Mouse (Mus musculus) gastrocnemius, postnatal 14 days (tissue): ENCODE data around the gene Cetn3. TPM values are rescaled to one million over a fixed set of nuclear protein-coding genes. Genes with fewer than 3 reads are reported as not detected.

ENCODE experiments used
- DNase-seq: peaks from one replicate; pipeline ENCODE4 v3.0.0; 2021; ENCODE audit warnings: mixed read lengths
- intact Hi-C: fragments of 180-260 bp; cut with DNase I; formaldehyde crosslinking; loops from one replicate; pipeline ENCODE4 v1.15.1; 2025; ENCODE audit warnings: low total_unique reads
- long read RNA-seq, 2 experiments: library from polyadenylated mRNA; stranded (forward); transcript quantifications; one replicate each; pipeline ENCODE4 v2.0.0; 2021
- total RNA-seq, 2 experiments: library from RNA; stranded (reverse); gene quantifications; 2 replicates each; pipeline ENCODE4 v1.2.3; 2021

Cetn3 gene
- 10 to 100 TPM; 44.6 to 45.8 TPM for total RNA-seq
- long read RNA-seq, experiment 1, transcript Cetn3-201 (5 exons, 1,226 nt), result major isoform, 29 of 31 reads
- long read RNA-seq, experiment 1, partial matches to known transcripts, result 0 of 31 reads
- long read RNA-seq, experiment 1, other reads (novel, unspliced or antisense), result 2 of 31 reads
- long read RNA-seq, experiment 2, transcript Cetn3-201 (5 exons, 1,226 nt), result major isoform, 35 of 37 reads
- long read RNA-seq, experiment 2, partial matches to known transcripts, result 1 of 37 reads
- long read RNA-seq, experiment 2, other reads (novel, unspliced or antisense), result 1 of 37 reads

DNA sequence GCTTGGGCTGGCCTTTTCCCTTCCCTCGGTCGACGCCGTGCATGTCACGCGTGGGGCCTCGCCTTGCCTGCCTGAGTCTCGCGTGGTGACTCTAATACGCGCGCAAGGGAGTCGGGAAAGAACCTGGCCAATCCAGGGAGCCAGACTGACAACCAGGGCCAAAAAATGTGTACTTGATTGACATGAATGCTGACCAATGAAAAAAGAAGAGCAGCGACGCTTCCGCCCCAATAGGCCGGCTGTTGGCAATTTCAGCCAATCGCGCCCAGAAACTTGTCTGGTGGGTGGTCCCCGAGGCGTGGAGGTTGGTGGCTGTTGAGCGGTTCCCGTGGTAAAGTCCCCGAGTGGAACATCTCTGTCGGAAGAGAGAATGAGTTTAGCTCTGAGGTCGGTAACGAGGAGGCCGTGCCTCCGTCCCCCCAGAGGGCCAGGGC is at the start of gene Cetn3:
Gene Cetn3, plus strand, starts transcription at position 107 of the 434 bp plus-strand sequence.
- intact Hi-C loops, result no loop called here
- peak; percentile 90 for DNase-seq

- no peak for DNase-seq
- intact Hi-C loops, result no loop called here
Observed at GRCm38 (mm10) chr13:81736606-81737005, 46.3 kb upstream of the Cetn3 start.

- intact Hi-C loops, result no loop called here
- DNase-seq, result no peak
Observed at GRCm38 (mm10) chr13:81740898-81741297, 42.0 kb upstream of the Cetn3 start.

- no peak for DNase-seq
- intact Hi-C loops, result no loop called here
Observed at GRCm38 (mm10) chr13:81743391-81744091, 39.3 kb upstream of the Cetn3 start.

- intact Hi-C loops, result no loop called here
- no peak for DNase-seq
Observed at GRCm38 (mm10) chr13:81744092-81744396, 38.8 kb upstream of the Cetn3 start.

GRCm38 (mm10) chr13:81754878-81755277 is 28.0 kb upstream of the Cetn3 start:
- no peak for DNase-seq

DNA sequence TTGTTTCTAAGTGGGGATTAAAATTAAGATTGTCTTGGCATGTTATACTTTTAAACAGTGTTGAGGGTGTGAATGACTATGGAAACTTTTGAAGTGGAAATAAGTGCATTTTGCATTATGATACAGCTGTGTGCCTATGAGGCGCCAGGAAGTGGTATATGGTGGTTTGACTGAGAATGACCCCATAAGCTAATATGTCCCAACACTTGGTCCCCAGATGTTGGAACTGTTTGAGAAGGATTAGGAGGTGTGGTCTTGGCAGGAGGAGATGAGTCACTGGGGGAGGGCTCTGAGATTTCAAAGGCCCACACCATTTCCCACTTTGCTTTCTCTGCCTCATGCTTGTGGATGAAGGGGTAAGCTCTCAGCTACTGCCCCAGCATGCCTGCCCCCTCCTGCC is 27.6 kb upstream of the Cetn3 start:
- intact Hi-C loops, result loop anchor here (5.0 kb wide), 1 partner anchor 313 kb away; no protein-coding TSS in a partner anchor
- no peak for DNase-seq

More at GRCm38 (mm10) chr13:81754878-81755277, 28.0 kb upstream of the Cetn3 start:
- intact Hi-C loops, result loop anchor here (5.0 kb wide), 1 partner anchor 313 kb away; no protein-coding TSS in a partner anchor

DNA sequence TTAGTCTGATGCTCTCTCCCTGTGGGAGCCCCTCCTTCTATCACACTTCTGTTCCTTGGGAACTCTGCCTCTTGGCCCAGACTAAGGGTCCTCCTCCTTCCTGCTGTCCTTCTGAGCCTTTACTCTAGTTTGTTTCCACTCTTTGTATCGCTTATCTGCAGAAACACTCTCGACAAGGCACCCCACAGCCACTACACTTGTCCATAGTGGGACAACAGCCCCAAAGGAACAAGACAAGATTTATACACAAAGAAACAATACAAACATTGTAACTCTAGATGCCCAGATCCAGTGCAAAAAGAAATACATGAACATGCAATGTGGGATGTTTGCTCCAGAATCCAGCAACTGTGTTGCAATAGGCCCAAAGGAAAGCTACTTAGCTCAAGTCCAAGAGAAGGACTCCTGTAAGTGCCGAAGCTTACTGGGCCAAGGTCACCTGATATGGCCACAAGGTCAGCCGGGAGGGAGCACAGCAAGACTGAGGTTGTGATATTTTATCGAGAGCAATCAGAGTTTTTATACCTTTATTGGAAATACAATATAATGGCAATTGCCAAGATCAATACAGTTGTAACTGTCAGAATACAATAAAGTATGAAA is 25.7 kb upstream of the Cetn3 start:
- DNase-seq, result no peak
- intact Hi-C loops, result loop anchor here (5.0 kb wide), 1 partner anchor 315 kb away; no protein-coding TSS in a partner anchor

- intact Hi-C loops, result loop anchor here (10.0 kb wide), 1 partner anchor 116 kb away; no protein-coding TSS in a partner anchor
- no peak for DNase-seq
Observed at GRCm38 (mm10) chr13:81760379-81760778, 22.5 kb upstream of the Cetn3 start.

DNA sequence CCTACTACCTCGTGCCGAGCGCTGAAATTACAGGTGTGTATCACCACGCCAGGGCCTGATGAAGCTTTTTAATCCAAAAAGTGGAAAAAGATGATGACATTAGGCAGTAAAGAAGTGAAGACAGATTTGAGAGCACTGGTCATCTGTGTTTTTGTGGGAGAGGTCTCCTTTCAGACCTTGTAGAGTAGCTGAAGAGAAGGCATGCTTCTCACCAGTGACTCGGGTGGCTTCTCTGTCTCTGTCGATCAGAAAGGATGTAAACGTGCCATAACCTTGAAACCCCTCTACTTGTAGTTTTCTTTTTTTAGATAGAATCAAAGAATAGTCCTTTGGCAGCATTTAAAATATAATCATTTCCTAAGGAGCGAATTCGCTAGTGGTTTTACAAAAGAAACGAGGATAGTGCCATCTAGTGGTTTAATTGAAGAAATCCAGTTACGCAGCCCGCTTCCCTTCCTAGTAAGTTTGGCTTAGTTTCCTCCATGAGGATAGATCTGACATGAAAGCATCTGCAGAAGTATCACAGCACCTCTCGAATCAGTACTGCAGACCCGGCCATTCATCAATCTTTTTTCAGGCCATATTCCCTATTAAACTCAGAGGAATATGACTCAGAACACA is 21.2 kb upstream of the Cetn3 start:
- DNase-seq, result no peak
- intact Hi-C loops, result loop anchor here (10.0 kb wide), 1 partner anchor 117 kb away; no protein-coding TSS in a partner anchor

GRCm38 (mm10) chr13:81764173-81764572 is 18.7 kb upstream of the Cetn3 start:
- no peak for DNase-seq
- intact Hi-C loops, result loop anchor here (10.0 kb wide), 1 partner anchor 119 kb away; no protein-coding TSS in a partner anchor

- intact Hi-C loops, result loop anchor here (10.0 kb wide), 1 partner anchor 122 kb away; no protein-coding TSS in a partner anchor
Observed at GRCm38 (mm10) chr13:81767038-81767659, 15.7 kb upstream of the Cetn3 start.

GRCm38 (mm10) chr13:81776217-81776616 is 6.7 kb upstream of the Cetn3 start:
- DNase-seq, result no peak
- intact Hi-C loops, result no loop called here

More at GRCm38 (mm10) chr13:81767038-81767659, 15.7 kb upstream of the Cetn3 start:
- peak; percentile 45 for DNase-seq

- intact Hi-C loops, result no loop called here
- DNase-seq, result no peak
Observed at GRCm38 (mm10) chr13:81782475-81782874, 402 bp upstream of the Cetn3 start.

GRCm38 (mm10) chr13:81783405-81784342 is 797 bp downstream of the Cetn3 start:
- intact Hi-C loops, result no loop called here
- peak; percentile 98 for DNase-seq

DNA sequence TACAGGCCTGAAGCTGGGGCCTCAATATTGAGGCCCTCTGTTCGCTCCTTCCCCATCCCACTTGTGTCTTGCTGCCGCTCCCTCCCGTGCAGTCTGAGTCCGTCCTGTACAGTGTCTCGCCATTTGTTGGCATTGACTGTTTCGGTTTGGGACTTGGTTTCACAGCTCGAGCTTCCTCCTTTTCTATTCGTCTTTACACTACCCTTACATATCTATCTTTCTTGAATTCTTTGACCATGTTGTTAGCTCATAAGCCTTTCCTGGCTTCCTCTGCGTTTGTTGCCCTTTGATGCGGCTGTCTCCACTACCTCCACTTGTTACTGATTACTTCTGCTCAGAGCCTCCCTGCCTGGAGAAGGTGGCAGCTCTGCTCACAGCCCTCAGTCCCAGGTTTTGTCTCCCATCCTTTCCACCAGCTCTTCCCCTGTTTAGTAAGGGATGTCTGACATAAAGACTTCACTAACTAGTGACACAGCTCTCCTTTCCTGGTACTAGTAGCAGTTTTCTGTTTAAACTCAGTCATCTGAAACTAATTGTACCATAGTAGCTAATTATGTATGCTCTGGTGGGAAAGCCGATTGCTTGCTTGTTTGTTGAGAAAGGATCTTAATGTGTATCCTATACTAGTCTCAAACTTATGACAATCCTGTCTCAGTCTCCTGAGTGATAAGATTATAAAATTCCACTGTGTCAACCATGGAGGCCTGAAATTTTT is 3.0 kb downstream of the Cetn3 start:
- DNase-seq, result no peak
- intact Hi-C loops, result no loop called here

DNA sequence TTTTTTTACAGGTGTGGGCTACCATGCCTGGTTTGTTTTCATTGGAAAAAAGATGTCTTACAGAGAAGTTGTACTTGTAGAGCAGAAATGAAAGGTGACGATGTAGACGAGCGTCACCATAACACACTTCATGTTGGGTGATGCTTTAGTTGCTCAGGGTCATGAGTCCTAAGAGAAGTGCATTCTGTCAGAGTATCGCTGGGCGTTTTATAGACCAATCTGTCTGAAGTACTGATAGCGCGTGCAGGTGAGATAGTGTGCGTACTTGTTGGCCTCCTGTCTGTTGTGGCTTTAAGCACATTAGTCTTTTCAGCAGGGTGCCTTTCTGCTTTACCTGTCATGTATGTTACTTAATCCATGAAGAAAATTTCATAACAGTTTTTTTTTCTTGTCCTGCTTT is 7.3 kb downstream of the Cetn3 start:
- intact Hi-C loops, result no loop called here

GRCm38 (mm10) chr13:81791861-81792260 is 9.0 kb downstream of the Cetn3 start:
- intact Hi-C loops, result no loop called here
- no peak for DNase-seq

More for the DNA sequence above, 7.3 kb downstream of the Cetn3 start:
- no peak for DNase-seq
